Mouse (Mus musculus) myocyte (in vitro differentiated cells): ENCODE data around the gene Msi2.

ENCODE experiments used
- CEBPB ChIP-seq: IDR thresholded peaks from 2 replicates; pipeline ENCODE4 v1.6.1; 2011; ENCODE audit warnings: mild to moderate bottlenecking, moderate library complexity; ENCODE audit not compliant: poor library complexity, insufficient read depth, severe bottlenecking
- MAX ChIP-seq: IDR thresholded peaks from one replicate; pipeline ENCODE4 v1.6.1; 2011; ENCODE audit warnings: low read depth, mild to moderate bottlenecking, control low read depth
- MYOD1 ChIP-seq, 3 experiments: IDR thresholded peaks; one replicate each; pipeline ENCODE4 v1.6.1; 2011; ENCODE audit warnings: control low read depth in 2 of 3, low read depth in 2 of 3, mild to moderate bottlenecking in 2 of 3, moderate library complexity in 1 of 3; ENCODE audit not compliant: insufficient read length in 2 of 3, control insufficient read depth in 1 of 3
- POLR2A ChIP-seq: IDR thresholded peaks from one replicate; pipeline ENCODE4 v1.6.1; 2011; ENCODE audit warnings: low read depth, mild to moderate bottlenecking, control low read depth, moderate library complexity; ENCODE audit not compliant: insufficient read length
- TCF3 ChIP-seq: IDR thresholded peaks from one replicate; pipeline ENCODE4 v1.6.1; 2011; ENCODE audit warnings: low read depth, control low read depth; ENCODE audit not compliant: insufficient read length
- USF1 ChIP-seq: IDR thresholded peaks from one replicate; pipeline ENCODE4 v1.6.1; 2011; ENCODE audit warnings: low read depth, mild to moderate bottlenecking, control low read depth, moderate library complexity

- TF ChIP-seq MYOD1 (IDR thresholded peaks at IDR 0.05; ENCODE audit: control insufficient read depth in 1 of 3, insufficient read length in 2 of 3, low read depth in 2 of 3) (no peak), POLR2A (no peak), TCF3 (no peak), USF1 (no peak), MAX (no peak), CEBPB (no peak)
Measured at GRCm38 (mm10) chr11:88582021-88582707, 136.1 kb downstream of the Msi2 start.
